Mouse (Mus musculus): ENCODE data around the gene Chrm4. TPM values are rescaled to one million over a fixed set of nuclear protein-coding genes. Genes with fewer than 3 reads are reported as not detected.

Gene Chrm4
- polyA plus RNA-seq, 1 experiment from 2014 or later = 0.26 TPM

DNA sequence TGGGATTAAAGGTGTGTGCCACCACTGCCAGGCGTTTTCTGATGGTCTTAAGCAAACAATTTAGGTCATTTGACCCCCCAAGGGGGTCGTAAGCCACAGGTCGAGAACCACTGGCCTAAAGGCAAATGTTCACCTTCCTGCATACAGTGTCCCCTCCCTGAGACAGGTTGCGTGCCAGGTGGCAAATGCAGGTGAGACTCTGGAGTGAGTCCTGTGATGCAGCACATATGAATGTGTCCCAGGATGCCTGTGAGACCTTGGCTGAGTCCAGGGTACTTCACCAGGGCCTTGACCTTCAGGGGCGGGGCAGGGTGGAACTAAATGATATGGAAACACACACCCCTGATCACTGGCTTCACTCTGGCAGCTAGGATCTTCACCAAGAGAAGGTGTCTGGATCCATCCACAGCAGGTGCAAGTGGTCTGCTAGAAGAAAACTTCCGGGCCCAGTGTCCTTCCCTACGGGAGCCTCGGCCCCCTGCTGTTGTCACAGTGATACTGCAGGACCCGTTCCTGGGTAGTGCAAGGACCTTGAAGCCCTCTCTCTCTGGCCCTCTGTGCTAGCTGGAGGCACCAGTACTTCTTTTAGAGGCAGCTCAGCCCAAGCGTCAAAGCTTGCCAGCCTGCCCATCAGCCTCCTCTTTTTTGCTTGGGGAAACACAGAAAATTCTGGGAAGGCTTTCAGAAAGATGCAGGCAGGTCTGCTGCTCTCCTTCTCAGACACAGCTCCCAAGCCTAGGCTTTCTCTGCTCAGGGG is 31.8 kb downstream of the Chrm4 start:
- Histone ChIP-seq H3K4me2 (replicated peaks; ENCODE audit: low read depth) (peak overlapping the region; percentile 30; the same call in 1 of the 2 replicates), H3K9me3 (ENCODE audit: control insufficient read depth) (no peaks in the 10 kb centered on the region), H3K4me1 (replicated peaks; ENCODE audit: control insufficient read depth, insufficient read depth, low read length) (peaks cover 23% of the 10 kb centered on the region; the same call in 1 of the 2 replicates), H3K27me3 (replicated peaks; ENCODE audit: control insufficient read depth, insufficient read depth, low read length) (no peaks in the 10 kb centered on the region), H3K36me3 (ENCODE audit: control insufficient read depth, insufficient read depth) (no peaks in the 10 kb centered on the region; the same call in 1 of the 2 replicates), H3K27ac (ENCODE audit: low read depth, low read length) (no peak overlapping the region; the same call in 1 of the 2 replicates), H3K9ac (ENCODE audit: low read depth, low read length) (0 out of 2 replicates have a peak overlapping the region, but pooled peaks have one; percentile 17), H3K4me3 (ENCODE audit: low read depth, low read length) (no peak overlapping the region)
- peak; percentile 85 for TF ChIP-seq CTCF (IDR thresholded peaks at IDR 0.05; ENCODE audit: low read depth)
- ATAC-seq = no peak
- 32% methylated on average over 10 of the region's 10 CpGs for WGBS

DNA sequence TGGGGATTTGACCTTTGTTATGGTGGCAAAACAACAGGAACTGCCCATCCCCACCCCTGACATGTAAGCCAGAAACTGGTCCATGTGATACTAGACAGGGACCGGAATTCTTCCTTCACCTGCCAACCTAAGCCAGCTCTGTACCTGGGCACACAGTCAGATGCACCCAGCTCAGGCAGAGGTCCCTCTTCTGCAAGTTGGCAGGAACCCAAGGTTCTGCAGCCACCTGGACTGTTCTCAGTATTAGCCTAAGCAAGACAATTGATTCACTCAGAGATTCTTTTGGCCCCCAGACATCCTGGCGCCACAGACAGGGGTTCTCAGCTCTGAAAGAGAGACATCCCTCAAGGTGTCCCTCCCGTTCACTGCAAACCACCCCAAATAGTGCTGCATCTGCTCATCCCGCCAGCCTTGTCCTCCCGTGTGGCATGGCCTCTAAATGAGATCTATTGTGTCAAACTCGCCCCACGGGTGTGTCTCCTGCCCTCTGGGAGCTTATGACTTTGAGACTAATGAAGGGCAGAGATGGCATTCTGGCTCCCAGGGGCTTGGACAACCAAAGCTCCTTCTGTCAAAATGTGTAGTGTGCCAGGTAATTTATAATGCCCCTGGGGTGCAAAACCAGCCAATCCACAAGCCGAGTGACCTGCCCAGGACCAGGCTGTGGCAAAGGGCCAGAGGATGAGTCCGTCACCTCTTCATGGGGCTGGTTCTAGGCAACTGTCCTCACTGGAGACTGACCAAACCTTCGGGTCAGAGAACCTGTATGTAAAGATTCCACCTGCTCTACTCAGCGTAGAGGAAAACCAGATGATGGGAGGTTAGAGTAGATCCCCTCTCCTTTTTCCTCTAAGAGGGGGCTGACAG is 32.7 kb downstream of the Chrm4 start:
- 55% methylated on average over 11 of the region's 11 CpGs for WGBS
- H3K27me3 ChIP-seq (replicated peaks; ENCODE audit: control insufficient read depth, insufficient read depth, low read length) = no peaks in the 10 kb centered on the region
- no peaks in the 10 kb centered on the region; the same call in 1 of the 2 replicates for H3K36me3 ChIP-seq (ENCODE audit: control insufficient read depth, insufficient read depth)
- H3K9ac ChIP-seq (ENCODE audit: low read depth, low read length) = 0 out of 2 replicates have a peak overlapping the region, but pooled peaks have one; percentile 17
- H3K27ac ChIP-seq (ENCODE audit: low read depth, low read length) = peak overlapping the region; percentile 35; the same call in 1 of the 2 replicates
- ATAC-seq = no peak
- no peak for TF ChIP-seq CTCF (IDR thresholded peaks at IDR 0.05; ENCODE audit: low read depth)
- no peak overlapping the region for H3K4me3 ChIP-seq (ENCODE audit: low read depth, low read length)
- H3K9me3 ChIP-seq (ENCODE audit: control insufficient read depth) = no peaks in the 10 kb centered on the region
- peak overlapping the region; percentile 30; the same call in 1 of the 2 replicates for H3K4me2 ChIP-seq (replicated peaks; ENCODE audit: low read depth)
- peaks cover 26% of the 10 kb centered on the region; the same call in 1 of the 2 replicates for H3K4me1 ChIP-seq (replicated peaks; ENCODE audit: control insufficient read depth, insufficient read depth, low read length)

DNA sequence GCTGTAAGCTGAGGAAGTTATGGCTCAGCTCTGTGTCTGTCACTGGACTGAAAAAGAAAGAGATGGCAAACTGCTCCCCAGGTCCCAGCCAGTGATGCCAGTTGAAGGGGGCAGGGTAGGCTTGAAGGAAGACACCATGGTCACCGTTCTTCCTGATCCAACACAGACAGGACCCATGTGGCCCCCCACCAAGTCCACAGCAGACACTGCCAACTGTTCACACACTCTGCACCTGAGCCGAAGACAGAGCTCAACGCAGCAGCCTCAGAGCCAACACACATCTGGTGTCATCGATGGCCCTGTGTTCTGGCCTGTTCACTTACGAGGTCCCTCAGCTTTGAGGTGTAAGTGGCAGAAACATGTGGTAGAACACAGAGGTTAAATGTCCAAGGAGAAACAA is 33.4 kb downstream of the Chrm4 start:
- WGBS = 75% methylated on average over 5 of the region's 5 CpGs
- Histone ChIP-seq H3K4me1 (replicated peaks; ENCODE audit: control insufficient read depth, insufficient read depth, low read length) (peaks cover 26% of the 10 kb centered on the region; the same call in 1 of the 2 replicates), H3K4me2 (replicated peaks; ENCODE audit: low read depth) (no peak overlapping the region; the same call in 1 of the 2 replicates)

DNA sequence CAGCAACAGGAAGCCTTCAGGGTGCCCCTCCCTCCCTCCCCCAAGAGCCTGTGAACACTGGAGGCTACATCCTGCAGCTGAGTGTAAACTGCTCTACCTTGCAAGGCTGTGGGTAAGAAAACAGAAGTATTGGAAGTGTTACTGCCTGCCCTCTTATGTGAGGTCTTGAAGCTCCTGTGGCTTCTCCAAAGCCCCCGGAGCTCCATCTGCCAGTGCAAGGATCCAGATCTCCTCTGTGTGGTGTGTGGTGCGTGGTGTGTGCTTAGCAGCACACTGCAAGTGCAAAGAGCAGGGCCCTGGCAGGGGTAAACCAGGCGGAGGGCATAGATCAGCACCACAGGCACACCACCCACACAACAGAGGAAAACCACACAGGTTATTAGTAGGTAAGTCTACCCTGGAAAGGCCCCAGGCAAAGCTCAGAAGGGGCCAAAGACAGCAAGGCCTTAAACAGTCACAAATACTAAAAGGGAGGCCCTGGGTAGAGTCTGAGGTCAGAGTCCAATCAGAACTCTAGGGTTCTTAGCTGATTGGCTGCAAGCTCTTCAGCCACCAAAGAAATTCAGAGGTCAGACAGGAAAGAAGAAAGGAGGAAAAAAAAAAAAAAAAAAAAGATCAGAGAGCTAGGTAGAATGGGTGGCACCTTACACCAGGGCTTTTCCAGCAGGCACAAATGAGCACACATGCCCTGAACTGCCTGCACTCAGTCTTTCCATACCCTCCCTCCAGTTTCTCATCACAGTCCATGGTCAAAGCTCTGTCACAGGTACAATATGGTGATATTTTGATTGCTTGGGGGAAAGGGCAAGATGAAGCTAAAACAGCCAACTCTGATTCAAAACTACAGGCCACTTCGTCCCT is 35.1 kb downstream of the Chrm4 start:
- Histone ChIP-seq H3K4me3 (ENCODE audit: low read depth, low read length) (peak overlapping the region; percentile 89), H3K9ac (ENCODE audit: low read depth, low read length) (peak overlapping the region; percentile 94), H3K4me1 (replicated peaks; ENCODE audit: control insufficient read depth, insufficient read depth, low read length) (peaks cover 22% of the 10 kb centered on the region; the same call in 1 of the 2 replicates), H3K36me3 (ENCODE audit: control insufficient read depth, insufficient read depth) (no peaks in the 10 kb centered on the region; the same call in 1 of the 2 replicates), H3K9me3 (ENCODE audit: control insufficient read depth) (no peaks in the 10 kb centered on the region), H3K27me3 (replicated peaks; ENCODE audit: control insufficient read depth, insufficient read depth, low read length) (no peaks in the 10 kb centered on the region), H3K27ac (ENCODE audit: low read depth, low read length) (peak overlapping the region; percentile 97), H3K4me2 (replicated peaks; ENCODE audit: low read depth) (peak overlapping the region; percentile 77)
- 18% methylated on average over 4 of the region's 4 CpGs for WGBS
- ATAC-seq = peak; percentile 80
- no peak for TF ChIP-seq CTCF (IDR thresholded peaks at IDR 0.05; ENCODE audit: low read depth)

More for the DNA sequence above, 33.4 kb downstream of the Chrm4 start:
- ATAC-seq = no peak
- no peak for TF ChIP-seq CTCF (IDR thresholded peaks at IDR 0.05; ENCODE audit: low read depth)
- no peak overlapping the region for H3K27ac ChIP-seq (ENCODE audit: low read depth, low read length)
- no peaks in the 10 kb centered on the region for H3K9me3 ChIP-seq (ENCODE audit: control insufficient read depth)
- H3K36me3 ChIP-seq (ENCODE audit: control insufficient read depth, insufficient read depth) = no peaks in the 10 kb centered on the region; the same call in 1 of the 2 replicates
- no peak overlapping the region for H3K4me3 ChIP-seq (ENCODE audit: low read depth, low read length)
- H3K9ac ChIP-seq (ENCODE audit: low read depth, low read length) = no peak overlapping the region
- H3K27me3 ChIP-seq (replicated peaks; ENCODE audit: control insufficient read depth, insufficient read depth, low read length) = no peaks in the 10 kb centered on the region

DNA sequence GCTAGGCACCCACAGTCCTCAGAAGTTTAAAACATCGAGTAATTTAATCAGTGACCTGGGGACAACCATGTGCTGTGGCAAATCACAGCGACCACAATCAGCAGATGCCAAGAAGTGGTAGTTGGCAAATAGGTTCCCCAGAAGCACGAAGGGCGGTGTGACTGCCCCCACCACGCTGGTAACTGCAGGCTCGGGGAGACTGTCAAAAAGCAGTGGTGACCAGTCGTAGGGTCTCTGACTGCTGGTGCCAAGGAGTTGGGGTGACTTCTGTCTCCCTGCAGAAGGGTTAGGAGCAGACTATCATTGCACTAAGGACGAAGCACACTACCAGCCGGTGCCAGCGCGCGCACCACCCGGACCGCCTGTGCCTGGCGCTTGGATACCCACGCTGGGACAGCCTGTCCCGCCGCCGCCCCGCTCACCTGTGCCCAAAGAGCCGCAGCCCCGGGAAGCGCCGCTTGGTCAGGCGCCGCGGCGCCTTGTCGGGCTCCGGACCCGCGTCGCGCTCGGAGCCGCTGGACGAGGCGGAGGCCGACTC is 35.9 kb downstream of the Chrm4 start:
- peaks cover 24% of the 10 kb centered on the region for H3K4me1 ChIP-seq (replicated peaks; ENCODE audit: control insufficient read depth, insufficient read depth, low read length)
- under 1% methylated on average over 36 of the region's 39 CpGs for WGBS

More for the DNA sequence above, 35.9 kb downstream of the Chrm4 start:
- peak; percentile 4 for ATAC-seq
- Histone ChIP-seq H3K27ac (ENCODE audit: low read depth, low read length) (peak overlapping the region; percentile 97), H3K4me2 (replicated peaks; ENCODE audit: low read depth) (peak overlapping the region; percentile 77), H3K4me3 (ENCODE audit: low read depth, low read length) (peak overlapping the region; percentile 89), H3K36me3 (ENCODE audit: control insufficient read depth, insufficient read depth) (no peaks in the 10 kb centered on the region; the same call in 1 of the 2 replicates), H3K9ac (ENCODE audit: low read depth, low read length) (peak overlapping the region; percentile 94), H3K27me3 (replicated peaks; ENCODE audit: control insufficient read depth, insufficient read depth, low read length) (no peaks in the 10 kb centered on the region), H3K9me3 (ENCODE audit: control insufficient read depth) (no peaks in the 10 kb centered on the region)
- no peak for TF ChIP-seq CTCF (IDR thresholded peaks at IDR 0.05; ENCODE audit: low read depth)

All from intestine, postnatal 0 days (tissue).